Mouse (Mus musculus) hindbrain, embryonic 12.5 days (tissue): Measurements from ENCODE around the gene Dhrs7c. TPM values are rescaled to one million over a fixed set of nuclear protein-coding genes. Genes with fewer than 3 reads are reported as not detected.

Experiments used
- ATAC-seq: fragments of 200-750 bp; cut with Nextera tagmentation; 2 replicates; pipeline ENCODE4 v1.8.0; 2017; ENCODE audit warnings: moderate TSS enrichment; ENCODE audit not compliant: low FRiP score
- H3K27ac ChIP-seq: fragments of 300-500 bp; sonication (generic); 2 replicates; pipeline ENCODE4 v1.5.1; 2016; ENCODE audit warnings: mild to moderate bottlenecking
- H3K27me3 ChIP-seq: fragments of 300-500 bp; sonication (generic); 2 replicates; pipeline ENCODE4 v1.6.1; 2016; ENCODE audit warnings: mild to moderate bottlenecking
- H3K36me3 ChIP-seq: fragments of 300-500 bp; sonication (generic); 2 replicates; pipeline ENCODE4 v1.6.1; 2016; ENCODE audit warnings: mild to moderate bottlenecking
- H3K4me1 ChIP-seq: fragments of 300-500 bp; sonication (generic); 2 replicates; pipeline ENCODE4 v1.6.1; 2016
- H3K4me2 ChIP-seq: fragments of 300-500 bp; sonication (generic); replicated peaks from 2 replicates; pipeline ENCODE4 v1.6.1; 2016; ENCODE audit warnings: mild to moderate bottlenecking
- H3K4me3 ChIP-seq: fragments of 300-500 bp; sonication (generic); 2 replicates; pipeline ENCODE4 v1.5.1; 2016; ENCODE audit warnings: mild to moderate bottlenecking
- H3K9ac ChIP-seq: fragments of 300-500 bp; sonication (generic); 2 replicates; pipeline ENCODE4 v1.6.1; 2016; ENCODE audit warnings: mild to moderate bottlenecking, moderate library complexity
- H3K9me3 ChIP-seq: fragments of 300-500 bp; sonication (generic); replicated peaks from 2 replicates; pipeline ENCODE4 v1.6.1; 2016; ENCODE audit warnings: mild to moderate bottlenecking
- WGBS: fragments of 180-500 bp; shearing (Covaris S2); methylation state at CpG from one replicate; pipeline ENCODE4 v1.1.7; 2016; 5-methylcytosine and 5-hydroxymethylcytosine counted together
- polyA plus RNA-seq: library from polyadenylated mRNA; unstranded; fragments of >200 nt; fragmentation: Nextera tagmentation; extraction: Ambion mirVana; gene quantifications from 2 replicates; pipeline ENCODE4 v1.2.1, GENCODE M21; 2016

The Dhrs7c gene
- polyA plus RNA-seq, 1 experiment from 2014 or later: 0.34 TPM

DNA sequence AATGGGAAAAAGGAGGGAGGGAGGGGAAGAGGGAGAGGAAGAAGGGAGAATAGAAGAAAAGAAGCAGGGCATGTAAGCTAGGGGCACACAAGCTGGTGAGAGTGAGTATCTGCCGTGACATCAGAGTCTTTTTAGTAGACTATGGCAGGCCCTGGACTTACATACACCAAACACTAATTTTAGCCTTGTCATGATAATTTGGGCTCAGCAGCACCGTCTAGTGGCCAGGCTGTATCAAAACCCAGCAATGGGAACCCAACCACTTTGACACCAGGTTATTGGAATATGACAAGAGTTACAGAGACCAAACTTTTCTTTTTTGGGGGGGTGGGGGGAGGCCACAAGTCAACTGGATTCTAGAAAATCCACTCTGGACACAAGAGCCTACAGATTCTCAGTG is 57.0 kb downstream of the Dhrs7c start:
- Histone ChIP-seq H3K9ac (no peak overlapping the region), H3K9me3 (no peaks in the 10 kb centered on the region), H3K4me2 (no peak overlapping the region), H3K4me3 (no peak overlapping the region), H3K27me3 (no peaks in the 10 kb centered on the region), H3K36me3 (no peaks in the 10 kb centered on the region), H3K4me1 (no peaks in the 10 kb centered on the region), H3K27ac (no peak overlapping the region)
- 48% methylated on average over 2 of the region's 2 CpGs for WGBS
- no peak for ATAC-seq

DNA sequence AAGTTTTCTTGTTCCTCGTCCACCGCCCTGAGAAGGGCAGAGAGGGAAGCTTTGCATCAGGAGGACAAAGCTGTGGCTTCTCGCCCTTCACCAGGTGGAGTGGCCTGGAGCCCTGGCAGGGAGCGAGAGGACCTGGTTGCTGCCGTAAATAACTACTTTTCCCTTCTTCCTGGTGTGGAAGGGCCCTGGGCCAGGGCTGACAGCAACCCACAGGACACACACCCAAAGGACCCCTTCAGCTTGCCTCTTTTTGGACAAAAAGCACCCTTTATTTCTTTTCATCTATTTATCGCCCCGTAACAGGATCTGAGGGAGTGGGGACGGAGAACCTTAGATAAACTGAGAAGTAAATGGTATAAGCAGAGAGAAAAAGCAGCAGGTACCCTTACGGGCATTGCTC is 60.5 kb downstream of the Dhrs7c start:
- Histone ChIP-seq H3K36me3 (no peaks in the 10 kb centered on the region), H3K27ac (no peak overlapping the region), H3K9me3 (no peaks in the 10 kb centered on the region), H3K9ac (no peak overlapping the region), H3K27me3 (no peaks in the 10 kb centered on the region), H3K4me2 (no peak overlapping the region), H3K4me3 (no peak overlapping the region), H3K4me1 (peaks cover 8% of the 10 kb centered on the region)
- WGBS: 89% methylated on average over 9 of the region's 9 CpGs
- no peak for ATAC-seq

DNA sequence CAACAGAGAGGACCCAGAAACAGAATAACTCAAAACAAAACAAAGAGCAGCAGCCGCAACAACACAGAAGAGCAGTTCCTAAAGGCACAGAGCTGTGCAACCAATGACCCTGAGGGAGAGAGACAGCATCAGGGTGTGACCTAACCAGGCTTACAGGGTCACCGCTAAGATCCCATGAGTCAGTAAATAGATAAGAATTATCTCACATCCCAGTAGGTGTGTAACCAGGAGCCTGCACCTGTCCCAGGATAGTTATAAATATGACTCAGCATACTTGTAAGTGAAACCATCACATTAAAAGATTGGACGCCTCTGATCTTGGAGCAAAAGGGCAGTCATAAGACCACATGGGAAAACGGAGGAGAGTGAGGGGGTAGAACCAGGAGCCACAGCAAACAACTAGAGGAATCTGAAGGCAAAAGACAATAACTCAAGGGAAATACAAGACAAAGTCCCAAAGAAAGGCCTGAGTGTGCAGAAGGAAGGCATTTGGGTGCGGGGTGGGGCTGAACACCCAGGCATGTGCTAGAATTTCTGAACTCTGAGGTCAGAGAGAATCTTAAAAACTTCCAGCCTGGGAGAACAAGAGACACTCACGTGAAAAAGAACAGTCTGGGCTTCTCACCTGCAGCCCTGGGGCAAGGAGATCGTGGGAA is 62.9 kb downstream of the Dhrs7c start:
- WGBS: 59% methylated on average over 7 of the region's 7 CpGs
- no peaks in the 10 kb centered on the region for H3K9me3 ChIP-seq
- no peaks in the 10 kb centered on the region for H3K27me3 ChIP-seq
- no peak overlapping the region for H3K9ac ChIP-seq
- H3K36me3 ChIP-seq: no peaks in the 10 kb centered on the region
- no peak for ATAC-seq
- no peak overlapping the region for H3K4me3 ChIP-seq
- no peak overlapping the region for H3K4me2 ChIP-seq
- peaks cover 8% of the 10 kb centered on the region for H3K4me1 ChIP-seq
- no peak overlapping the region for H3K27ac ChIP-seq

DNA sequence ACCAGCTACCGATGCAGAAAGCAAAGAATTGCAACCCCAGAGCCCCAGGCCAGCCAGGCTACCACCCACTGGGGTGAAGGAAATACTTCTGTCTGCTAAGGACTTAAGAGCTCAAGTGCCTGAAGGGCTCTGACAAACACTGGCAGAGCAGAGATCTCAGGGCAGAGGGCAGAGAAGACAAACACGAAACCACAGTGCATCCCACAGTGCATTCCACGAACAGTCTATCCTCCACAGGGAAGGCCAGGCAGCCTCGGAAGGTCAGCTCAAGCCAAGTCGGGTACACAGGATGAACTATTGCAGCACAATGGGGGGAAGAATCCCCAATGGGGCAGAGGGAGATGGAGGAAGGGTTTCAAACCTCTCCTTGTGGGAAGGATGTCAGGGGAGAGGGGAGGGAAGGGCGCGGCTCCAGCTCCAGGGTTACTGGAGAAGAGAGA is 63.4 kb downstream of the Dhrs7c start:
- 12% methylated on average over 7 of the region's 7 CpGs for whole genome bisulfite sequencing

DNA sequence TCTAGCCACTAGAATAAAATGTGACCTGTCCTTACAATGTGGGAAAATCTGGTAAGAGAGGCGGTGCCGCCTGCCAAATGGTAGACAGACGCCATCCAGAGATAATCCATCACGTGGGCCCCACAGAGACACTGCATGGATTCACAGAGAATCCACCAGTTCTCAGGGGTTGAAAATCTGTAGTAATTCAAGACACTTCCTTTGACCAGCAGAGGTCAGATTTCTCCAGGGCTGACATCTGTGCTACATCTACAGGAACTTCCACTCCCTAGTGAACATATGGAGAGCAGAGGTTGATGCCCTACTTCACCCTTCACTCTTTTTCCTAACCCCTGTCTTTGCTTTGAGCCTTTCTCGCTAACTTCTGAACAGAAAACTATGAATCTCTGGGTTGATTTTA is 67.1 kb downstream of the Dhrs7c start:
- peaks cover 8% of the 10 kb centered on the region for H3K4me1 ChIP-seq
- H3K27me3 ChIP-seq: no peaks in the 10 kb centered on the region
- no peaks in the 10 kb centered on the region for H3K9me3 ChIP-seq
- H3K9ac ChIP-seq: no peak overlapping the region
- no peaks in the 10 kb centered on the region for H3K36me3 ChIP-seq
- 72% methylated on average over 5 of the region's 5 CpGs for WGBS
- no peak overlapping the region for H3K4me2 ChIP-seq
- H3K27ac ChIP-seq: no peak overlapping the region
- no peak for ATAC-seq
- no peak overlapping the region for H3K4me3 ChIP-seq

More for the DNA sequence above, 63.4 kb downstream of the Dhrs7c start:
- Histone ChIP-seq H3K9me3 (no peaks in the 10 kb centered on the region), H3K27me3 (no peaks in the 10 kb centered on the region), H3K4me2 (no peak overlapping the region), H3K9ac (no peak overlapping the region), H3K4me3 (no peak overlapping the region), H3K36me3 (no peaks in the 10 kb centered on the region), H3K27ac (no peak overlapping the region), H3K4me1 (peaks cover 8% of the 10 kb centered on the region)
- no peak for ATAC-seq

Other genes with a start within 250 kb of the Dhrs7c start
- not detected in 2 replicates for gene Rcvrn, start 102.9 kb upstream of the Dhrs7c start, polyA plus RNA-seq
- gene Glp2r, start 27.0 kb upstream of the Dhrs7c start, polyA plus RNA-seq: 0.04 TPM in 1 of 2 replicates, not detected in the other
- gene Gsg1l2, start 23.6 kb upstream of the Dhrs7c start, polyA plus RNA-seq: not detected in 2 replicates
- 0.80 and 0.86 TPM in 2 replicates for gene Usp43, start 124.0 kb downstream of the Dhrs7c start, polyA plus RNA-seq
- 4.5 and 7.0 TPM in 2 replicates for gene Cfap52, start 167.5 kb downstream of the Dhrs7c start, polyA plus RNA-seq
- 64.0 and 74.4 TPM in 2 replicates for gene Stx8, start 168.0 kb downstream of the Dhrs7c start, polyA plus RNA-seq